In genomic region chr1:131177249-131177648, GRCm38 (mm10) we compare ENCODE assay signal across 17 mouse cellular contexts.
"Had no signal": no experiment of that assay in that cellular context is flagged by ENCODE, and none has a peak within 500 bp of the region (broad histone marks: within the 10 kb centered on the region; RNA-seq: fewer than 3 reads in every experiment).

No protein-coding gene starts in this region.

- DNase-seq: liver, postnatal 0 days; lung, adult 2 months; lung, postnatal 14 days; lung, postnatal 36 days; right cerebral cortex, postnatal 25 days; right cerebral cortex, postnatal 4 days; spleen, adult 18-20 months; thymus, adult 2 months; thymus, postnatal 25 days; thymus, postnatal 4 days had no signal

- H3K4me2 ChIP-seq: lung, embryonic 15.5 days; midbrain, embryonic 12.5 days; midbrain, embryonic 15.5 days; neural tube, embryonic 12.5 days had no signal

- H3K4me3 ChIP-seq: lung, embryonic 15.5 days; megakaryocyte, embryonic 14.5 days; midbrain, embryonic 12.5 days; midbrain, embryonic 15.5 days; neural tube, embryonic 12.5 days had no signal

- H3K9ac ChIP-seq: liver, postnatal 0 days; lung, embryonic 15.5 days; midbrain, embryonic 12.5 days; midbrain, embryonic 15.5 days; neural tube, embryonic 12.5 days had no signal

- H3K27ac ChIP-seq: lung, embryonic 15.5 days; macrophage; midbrain, embryonic 12.5 days; midbrain, embryonic 15.5 days; neural tube, embryonic 12.5 days had no signal

- H3K9me3 ChIP-seq: lung, embryonic 15.5 days; megakaryocyte, embryonic 14.5 days; midbrain, embryonic 12.5 days; midbrain, embryonic 15.5 days; neural tube, embryonic 12.5 days had no signal

- H3K4me1 ChIP-seq: lung, embryonic 15.5 days; midbrain, embryonic 12.5 days; midbrain, embryonic 15.5 days; neural tube, embryonic 12.5 days had no signal

- ATAC-seq: liver, postnatal 0 days; lung, postnatal 0 days; midbrain, embryonic 15.5 days had no signal

- H3K27me3 ChIP-seq: lung, embryonic 15.5 days; megakaryocyte, embryonic 14.5 days; midbrain, embryonic 12.5 days; midbrain, embryonic 15.5 days; neural tube, embryonic 12.5 days had no signal
